Mouse (Mus musculus) heart, postnatal 0 days (tissue): Measurements from ENCODE around the gene Dmkn.

ENCODE experiments used
- CTCF ChIP-seq: IDR thresholded peaks from 2 replicates; pipeline ENCODE4 v1.5.1; 2016; ENCODE audit warnings: antibody characterized with exemption, control low read depth, low read depth
- EP300 ChIP-seq: IDR thresholded peaks from 2 replicates; pipeline ENCODE4 v1.6.1; 2016; ENCODE audit warnings: antibody characterized with exemption, low read depth

DNA sequence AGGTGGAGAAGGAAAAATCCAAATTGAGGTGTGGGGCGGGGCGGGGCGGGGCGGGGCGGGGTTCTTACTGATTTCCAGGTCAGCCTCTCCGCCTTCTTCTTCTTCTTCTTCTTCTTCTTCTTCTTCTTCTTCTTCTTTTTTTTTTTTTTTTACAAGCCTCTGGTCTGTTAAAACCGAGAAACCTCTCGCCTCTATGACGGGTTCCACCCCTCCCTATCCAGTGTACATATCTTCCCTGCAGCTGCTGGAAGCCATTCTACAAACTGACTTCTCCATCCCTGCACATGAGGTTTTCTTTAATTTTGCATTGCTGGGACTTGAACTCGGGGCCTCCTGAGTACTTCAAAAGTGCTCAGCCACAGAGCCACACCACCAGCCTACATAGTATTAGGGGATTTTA lies 63.1 kb downstream of the Dmkn start:
- TF ChIP-seq CTCF, result no peak
- TF ChIP-seq EP300, result no peak
